Mouse (Mus musculus): ENCODE data around the gene AI854703. TPM values are rescaled to one million over a fixed set of nuclear protein-coding genes. Genes with fewer than 3 reads are reported as not detected.

Gene AI854703
- polyA plus RNA-seq, 1 experiment: not detected

DNA sequence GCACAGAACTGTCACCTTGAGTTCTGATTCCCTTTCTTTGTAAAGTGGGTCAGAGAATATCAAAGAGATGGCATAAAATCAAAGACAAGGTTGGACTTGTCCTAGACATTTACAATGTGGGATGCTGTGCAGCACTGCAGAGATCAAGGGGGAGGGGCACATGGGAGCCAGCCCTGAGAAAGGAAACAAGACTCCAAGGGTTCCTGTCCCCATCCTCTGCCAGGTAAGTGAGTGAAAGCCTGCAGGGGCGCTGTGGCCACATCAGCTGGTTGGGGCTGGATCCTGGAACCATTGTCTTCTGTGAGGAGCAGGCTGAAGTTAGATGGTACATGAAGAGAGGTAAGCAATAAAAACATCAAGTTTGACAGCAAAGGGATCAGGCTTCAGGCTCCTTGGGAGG, 3.1 kb upstream of the AI854703 start:
- Histone ChIP-seq H3K27ac (ENCODE audit: control insufficient read depth, insufficient read depth, low read depth, low read length, poor library complexity) (no peak overlapping the region), H3K4me1 (ENCODE audit: control insufficient read depth, insufficient read depth, low read length) (no peaks in the 10 kb centered on the region; the same call in 1 of the 2 replicates), H3K4me3 (replicated peaks; ENCODE audit: control insufficient read depth, low read depth, low read length) (no peak overlapping the region)
- TF ChIP-seq POLR2A (IDR thresholded peaks at IDR 0.05; ENCODE audit: borderline replicate concordance, control insufficient read depth, low read depth, low read length) (no peak), CTCF (IDR thresholded peaks at IDR 0.05; ENCODE audit: control insufficient read depth, insufficient read depth, low read length) (no peak)
- WGBS: 68% methylated on average over 1 of the region's 1 CpGs

DNA sequence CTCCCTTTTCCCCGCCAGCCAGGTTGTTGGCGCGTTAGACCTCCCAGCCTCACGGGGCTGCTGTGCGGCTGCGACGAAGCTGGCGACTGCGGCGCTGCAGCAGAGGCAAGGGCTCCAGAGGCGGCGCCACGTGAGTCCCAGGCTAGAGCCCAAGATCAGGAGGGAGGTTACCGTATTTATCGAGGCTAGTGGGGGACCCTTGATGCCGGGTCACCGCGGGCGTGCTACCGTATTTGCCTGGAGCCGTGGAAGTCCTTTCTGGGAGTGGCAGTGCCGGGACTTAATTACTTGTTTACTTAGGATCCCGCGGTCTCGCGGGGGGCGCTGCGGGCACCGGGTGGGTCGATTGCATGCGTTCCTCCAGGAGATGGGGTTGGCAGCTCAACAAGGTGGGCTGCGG, 420 bp downstream of the AI854703 start:
- 2% methylated on average over 32 of the region's 32 CpGs for WGBS
- TF ChIP-seq POLR2A (IDR thresholded peaks at IDR 0.05; ENCODE audit: borderline replicate concordance, control insufficient read depth, low read depth, low read length): no peak
- no peak for TF ChIP-seq CTCF (IDR thresholded peaks at IDR 0.05; ENCODE audit: control insufficient read depth, insufficient read depth, low read length)
- peak overlapping the region; percentile 11 for H3K4me3 ChIP-seq (replicated peaks; ENCODE audit: control insufficient read depth, low read depth, low read length)
- H3K27ac ChIP-seq (ENCODE audit: control insufficient read depth, insufficient read depth, low read depth, low read length, poor library complexity): no peak overlapping the region
- no peaks in the 10 kb centered on the region for H3K4me1 ChIP-seq (ENCODE audit: control insufficient read depth, insufficient read depth, low read length)

- H3K4me3 ChIP-seq (replicated peaks; ENCODE audit: control insufficient read depth, low read depth, low read length): no peak overlapping the region
- H3K4me1 ChIP-seq (ENCODE audit: control insufficient read depth, insufficient read depth, low read length): no peaks in the 10 kb centered on the region
- WGBS: 8% methylated on average over 7 of the region's 7 CpGs
- H3K27ac ChIP-seq (ENCODE audit: control insufficient read depth, insufficient read depth, low read depth, low read length, poor library complexity): no peak overlapping the region
- no peak for TF ChIP-seq POLR2A (IDR thresholded peaks at IDR 0.05; ENCODE audit: borderline replicate concordance, control insufficient read depth, low read depth, low read length)
- TF ChIP-seq CTCF (IDR thresholded peaks at IDR 0.05; ENCODE audit: control insufficient read depth, insufficient read depth, low read length): no peak
Measured at GRCm38 (mm10) chr6:48627511-48627924, 954 bp downstream of the AI854703 start.

GRCm38 (mm10) chr6:48628377-48628776, 1.8 kb downstream of the AI854703 start:
- Histone ChIP-seq H3K4me3 (replicated peaks; ENCODE audit: control insufficient read depth, low read depth, low read length) (no peak overlapping the region), H3K4me1 (ENCODE audit: control insufficient read depth, insufficient read depth, low read length) (no peaks in the 10 kb centered on the region), H3K27ac (ENCODE audit: control insufficient read depth, insufficient read depth, low read depth, low read length, poor library complexity) (no peak overlapping the region)
- WGBS: 55% methylated on average over 3 of the region's 3 CpGs
- TF ChIP-seq POLR2A (IDR thresholded peaks at IDR 0.05; ENCODE audit: borderline replicate concordance, control insufficient read depth, low read depth, low read length) (no peak), CTCF (IDR thresholded peaks at IDR 0.05; ENCODE audit: control insufficient read depth, insufficient read depth, low read length) (no peak)

GRCm38 (mm10) chr6:48628808-48629660, 2.5 kb downstream of the AI854703 start:
- H3K4me3 ChIP-seq (replicated peaks; ENCODE audit: control insufficient read depth, low read depth, low read length): peak overlapping the region; percentile 7
- TF ChIP-seq CTCF (IDR thresholded peaks at IDR 0.05; ENCODE audit: control insufficient read depth, insufficient read depth, low read length) (no peak), POLR2A (IDR thresholded peaks at IDR 0.05; ENCODE audit: borderline replicate concordance, control insufficient read depth, low read depth, low read length) (0 out of 2 replicates have a peak, but pooled peaks have one; percentile 21)
- no peak overlapping the region for H3K27ac ChIP-seq (ENCODE audit: control insufficient read depth, insufficient read depth, low read depth, low read length, poor library complexity)
- 4% methylated on average over 54 of the region's 54 CpGs for WGBS
- no peaks in the 10 kb centered on the region for H3K4me1 ChIP-seq (ENCODE audit: control insufficient read depth, insufficient read depth, low read length)

DNA sequence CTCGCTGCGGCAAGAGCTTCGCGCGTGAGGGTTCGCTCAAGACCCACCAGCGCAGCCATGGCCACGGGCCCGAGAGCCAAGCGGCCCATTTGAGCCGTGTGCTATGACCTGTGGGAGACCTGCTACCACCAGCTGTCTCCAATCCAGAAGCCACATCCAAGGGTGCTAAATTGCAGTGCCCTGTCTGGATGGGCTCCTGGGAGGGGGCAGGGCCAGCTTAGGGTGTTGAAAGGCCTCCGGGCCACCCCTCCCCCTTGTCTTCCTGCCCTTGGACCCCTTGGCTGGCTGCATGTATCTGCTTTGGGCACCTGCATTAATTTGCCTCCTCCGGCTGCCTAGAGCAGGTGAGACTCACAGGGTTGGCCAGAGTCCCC, 3.1 kb downstream of the AI854703 start:
- no peak overlapping the region for H3K4me3 ChIP-seq (replicated peaks; ENCODE audit: control insufficient read depth, low read depth, low read length)
- 20% methylated on average over 13 of the region's 13 CpGs for WGBS
- no peaks in the 10 kb centered on the region for H3K4me1 ChIP-seq (ENCODE audit: control insufficient read depth, insufficient read depth, low read length)
- TF ChIP-seq CTCF (IDR thresholded peaks at IDR 0.05; ENCODE audit: control insufficient read depth, insufficient read depth, low read length) (no peak), POLR2A (IDR thresholded peaks at IDR 0.05; ENCODE audit: borderline replicate concordance, control insufficient read depth, low read depth, low read length) (no peak)
- H3K27ac ChIP-seq (ENCODE audit: control insufficient read depth, insufficient read depth, low read depth, low read length, poor library complexity): no peak overlapping the region

GRCm38 (mm10) chr6:48630831-48631230, 4.3 kb downstream of the AI854703 start:
- Histone ChIP-seq H3K4me1 (ENCODE audit: control insufficient read depth, insufficient read depth, low read length) (no peaks in the 10 kb centered on the region), H3K4me3 (replicated peaks; ENCODE audit: control insufficient read depth, low read depth, low read length) (no peak overlapping the region), H3K27ac (ENCODE audit: control insufficient read depth, insufficient read depth, low read depth, low read length, poor library complexity) (no peak overlapping the region)
- no peak for TF ChIP-seq CTCF (IDR thresholded peaks at IDR 0.05; ENCODE audit: control insufficient read depth, insufficient read depth, low read length)
- no peak for TF ChIP-seq POLR2A (IDR thresholded peaks at IDR 0.05; ENCODE audit: borderline replicate concordance, control insufficient read depth, low read depth, low read length)
- 79% methylated on average over 8 of the region's 8 CpGs for WGBS

DNA sequence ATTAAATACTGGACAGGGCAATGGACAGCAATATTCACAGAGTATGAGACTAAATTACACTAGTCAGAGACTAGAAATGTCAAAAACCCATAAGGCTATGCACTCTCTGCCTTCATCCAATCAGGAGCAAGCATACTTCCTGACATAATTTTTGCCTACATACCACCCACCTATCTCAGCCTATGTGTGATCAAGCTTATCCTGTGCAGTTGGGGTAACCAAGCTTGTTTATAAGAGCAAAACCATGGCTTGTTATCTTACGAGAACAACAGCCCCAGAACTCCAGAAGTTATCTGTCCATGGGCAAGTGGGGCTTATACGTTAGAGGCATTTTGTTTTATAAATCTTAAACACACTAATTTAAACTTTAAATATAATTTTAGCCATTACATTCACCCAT, 8.5 kb downstream of the AI854703 start:
- no peak for TF ChIP-seq CTCF (IDR thresholded peaks at IDR 0.05; ENCODE audit: control insufficient read depth, insufficient read depth, low read length)
- no peak for TF ChIP-seq POLR2A (IDR thresholded peaks at IDR 0.05; ENCODE audit: borderline replicate concordance, control insufficient read depth, low read depth, low read length)
- H3K4me1 ChIP-seq (ENCODE audit: control insufficient read depth, insufficient read depth, low read length): no peaks in the 10 kb centered on the region
- 63% methylated on average over 2 of the region's 2 CpGs for WGBS

More for the DNA sequence above, 8.5 kb downstream of the AI854703 start:
- H3K4me3 ChIP-seq (replicated peaks; ENCODE audit: control insufficient read depth, low read depth, low read length): no peak overlapping the region
- no peak overlapping the region for H3K27ac ChIP-seq (ENCODE audit: control insufficient read depth, insufficient read depth, low read depth, low read length, poor library complexity)
